Mouse (Mus musculus) limb, embryonic 15.5 days (tissue): ENCODE data around the gene Ddx59. TPM values are rescaled to one million over a fixed set of nuclear protein-coding genes. Genes with fewer than 3 reads are reported as not detected.

ENCODE experiments used
- ATAC-seq: fragments of 200-750 bp; cut with Nextera tagmentation; 2 replicates; pipeline ENCODE4 v1.8.0; 2017; ENCODE audit warnings: low read depth, moderate TSS enrichment; ENCODE audit not compliant: insufficient number of reproducible peaks, low FRiP score, low TSS enrichment
- H3K27ac ChIP-seq: fragments of 300-500 bp; sonication (generic); 2 replicates; pipeline ENCODE4 v1.5.1; 2015; ENCODE audit warnings: moderate library complexity, mild to moderate bottlenecking, inconsistent platforms
- H3K27me3 ChIP-seq: fragments of 300-500 bp; sonication (generic); 2 replicates; pipeline ENCODE4 v1.6.1; 2015; ENCODE audit warnings: inconsistent platforms
- H3K36me3 ChIP-seq: fragments of 300-500 bp; sonication (generic); 2 replicates; pipeline ENCODE4 v1.6.1; 2015; ENCODE audit warnings: inconsistent platforms
- H3K4me1 ChIP-seq: fragments of 300-500 bp; sonication (generic); 2 replicates; pipeline ENCODE4 v1.6.1; 2015; ENCODE audit warnings: inconsistent platforms
- H3K4me2 ChIP-seq: fragments of 300-500 bp; sonication (generic); 2 replicates; pipeline ENCODE4 v1.6.1; 2015; ENCODE audit warnings: mild to moderate bottlenecking, inconsistent platforms
- H3K4me3 ChIP-seq: fragments of 300-500 bp; sonication (generic); 2 replicates; pipeline ENCODE4 v1.5.1; 2015; ENCODE audit warnings: mild to moderate bottlenecking, inconsistent platforms
- H3K9ac ChIP-seq: fragments of 300-500 bp; sonication (generic); 2 replicates; pipeline ENCODE4 v1.6.1; 2015; ENCODE audit warnings: inconsistent platforms
- H3K9me3 ChIP-seq: fragments of 300-500 bp; sonication (generic); 2 replicates; pipeline ENCODE4 v1.6.1; 2016; ENCODE audit warnings: inconsistent platforms
- WGBS: fragments of 180-500 bp; shearing (Covaris S2); methylation state at CpG from one replicate; pipeline ENCODE4 v1.1.7; 2015; 5-methylcytosine and 5-hydroxymethylcytosine counted together
- polyA plus RNA-seq: library from polyadenylated mRNA; unstranded; fragments of >200 nt; fragmentation: Nextera tagmentation; extraction: Ambion mirVana; gene quantifications from 2 replicates; pipeline ENCODE4 v1.2.1, GENCODE M21; 2015

Gene Ddx59
- 18.1 and 18.4 TPM in 2 replicates for polyA plus RNA-seq

DNA sequence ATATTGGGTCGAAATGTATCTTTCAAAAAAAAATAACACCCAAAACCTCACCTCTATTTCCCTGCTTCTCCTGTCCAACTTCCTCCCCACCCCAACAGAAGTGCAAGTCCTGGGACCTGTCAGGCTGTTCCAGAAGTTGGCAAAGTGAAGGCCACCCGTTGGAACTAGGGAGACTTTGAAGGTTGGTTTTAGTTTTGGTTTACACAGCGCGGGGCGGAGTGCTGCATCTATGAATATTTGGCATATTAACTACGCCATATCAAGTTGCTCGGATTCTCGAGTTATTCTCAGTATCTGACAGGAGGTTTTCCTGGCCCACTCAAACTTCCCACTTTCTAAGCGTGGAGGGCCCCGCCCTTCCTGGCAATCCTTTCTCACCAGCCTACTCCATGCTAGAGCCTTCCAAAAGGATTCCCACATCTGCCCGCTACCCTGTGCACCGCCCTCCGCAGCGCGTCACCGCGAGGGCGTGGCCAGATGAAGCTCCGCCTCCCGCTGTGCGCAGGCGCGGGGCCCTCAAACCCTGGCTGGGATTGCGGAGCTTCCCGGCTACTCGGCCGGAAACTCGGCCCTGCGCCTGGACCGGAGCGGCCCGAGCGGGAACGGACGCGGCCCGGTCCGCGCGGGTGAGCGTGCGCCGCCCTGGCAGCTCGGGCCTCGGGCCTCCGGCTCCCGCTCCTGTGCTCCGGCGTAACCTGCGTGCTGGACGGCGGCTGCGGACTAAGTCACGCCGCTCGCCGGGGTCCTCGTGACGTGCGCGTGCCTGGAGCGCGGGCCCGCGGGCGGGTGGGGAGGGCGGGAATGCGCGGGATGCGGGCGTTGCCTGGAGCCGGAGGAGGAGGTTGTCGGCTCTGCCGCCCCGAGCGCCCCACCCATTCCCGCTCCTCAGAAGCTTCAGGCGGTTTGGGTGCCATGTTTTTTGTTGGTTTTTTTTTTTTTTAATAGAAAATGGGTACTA lies at the start of gene Ddx59:
Gene Ddx59 (plus strand): TSS at position 474 of the 958 bp plus-strand sequence.
- H3K4me3 ChIP-seq = peak within 1 kb of the TSS; percentile 69
- H3K27me3 ChIP-seq = no peaks in the 10 kb centered on the region
- H3K4me2 ChIP-seq = peak within 1 kb of the TSS; percentile 51
- H3K9ac ChIP-seq = peak within 1 kb of the TSS; percentile 89
- peak; percentile 99 for ATAC-seq
- peak within 1 kb of the TSS; percentile 99 for H3K27ac ChIP-seq
- H3K9me3 ChIP-seq = no peaks in the 10 kb centered on the region
- peaks cover 6% of the 10 kb centered on the region; the same call in 1 of the 2 replicates for H3K36me3 ChIP-seq
- H3K4me1 ChIP-seq = peaks cover 12% of the 10 kb centered on the region
- 3% methylated on average over 74 of the region's 78 CpGs for WGBS

- H3K4me2 ChIP-seq = no peak overlapping the region
- no peaks in the 10 kb centered on the region for H3K27me3 ChIP-seq
- WGBS = 76% methylated on average over 3 of the region's 3 CpGs
- H3K9me3 ChIP-seq = no peaks in the 10 kb centered on the region
- H3K36me3 ChIP-seq = no peaks in the 10 kb centered on the region
- H3K9ac ChIP-seq = no peak overlapping the region
- ATAC-seq = no peak
- H3K27ac ChIP-seq = no peak overlapping the region
- peaks cover 9% of the 10 kb centered on the region; the same call in 1 of the 2 replicates for H3K4me1 ChIP-seq
- no peak overlapping the region for H3K4me3 ChIP-seq
Observed at GRCm38 (mm10) chr1:136365986-136366385, 49.1 kb upstream of the Ddx59 start.

DNA sequence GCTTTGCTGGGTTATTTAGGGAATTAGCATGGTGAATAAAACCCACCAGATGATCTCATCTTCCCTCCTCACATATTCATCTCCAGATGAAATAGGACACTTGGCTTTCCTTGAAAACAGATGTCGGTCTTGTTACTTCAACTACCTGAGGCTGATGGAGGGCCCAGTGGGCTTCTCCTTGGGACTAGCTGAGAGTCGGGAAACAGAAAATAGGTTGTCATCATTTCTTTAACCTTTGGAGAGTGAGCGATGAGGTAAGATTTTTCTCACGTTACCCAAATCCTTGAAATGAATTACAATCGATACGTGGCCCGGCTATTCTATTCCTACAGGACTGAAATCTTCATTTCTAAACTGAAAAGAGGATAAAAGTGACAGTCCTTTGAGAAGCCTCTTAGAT lies 35.8 kb upstream of the Ddx59 start:
- Histone ChIP-seq H3K36me3 (no peaks in the 10 kb centered on the region), H3K9me3 (no peaks in the 10 kb centered on the region), H3K4me3 (no peak overlapping the region), H3K27me3 (no peaks in the 10 kb centered on the region), H3K4me1 (peaks cover 5% of the 10 kb centered on the region; the same call in 1 of the 2 replicates), H3K9ac (no peak overlapping the region), H3K27ac (no peak overlapping the region), H3K4me2 (no peak overlapping the region)
- WGBS = 86% methylated on average over 7 of the region's 7 CpGs
- no peak for ATAC-seq

DNA sequence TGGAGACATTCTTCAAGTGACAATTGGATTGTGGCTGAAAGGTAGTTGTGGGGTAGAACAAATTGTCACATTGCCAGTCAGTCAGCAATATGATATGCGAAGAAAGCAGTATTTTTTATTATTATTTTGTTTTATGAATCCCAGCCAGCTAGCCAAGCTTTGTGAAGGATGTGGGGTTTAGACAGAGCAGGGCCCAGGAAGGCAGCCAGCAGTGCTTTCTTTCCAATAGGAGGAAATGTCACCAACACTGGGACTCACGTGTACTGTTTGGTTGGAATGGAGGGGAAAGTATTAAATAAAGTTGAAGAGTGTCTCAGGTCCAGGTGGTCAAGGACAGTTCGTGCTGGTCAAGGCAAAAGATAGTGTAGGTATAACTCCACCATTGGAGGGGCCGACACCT lies 34.9 kb upstream of the Ddx59 start:
- H3K9ac ChIP-seq = no peak overlapping the region
- H3K27me3 ChIP-seq = no peaks in the 10 kb centered on the region
- no peak overlapping the region for H3K27ac ChIP-seq
- 78% methylated on average over 4 of the region's 4 CpGs for WGBS
- H3K4me1 ChIP-seq = peaks cover 5% of the 10 kb centered on the region; the same call in 1 of the 2 replicates
- no peaks in the 10 kb centered on the region for H3K9me3 ChIP-seq
- ATAC-seq = no peak
- no peak overlapping the region for H3K4me3 ChIP-seq
- no peak overlapping the region for H3K4me2 ChIP-seq
- H3K36me3 ChIP-seq = no peaks in the 10 kb centered on the region

DNA sequence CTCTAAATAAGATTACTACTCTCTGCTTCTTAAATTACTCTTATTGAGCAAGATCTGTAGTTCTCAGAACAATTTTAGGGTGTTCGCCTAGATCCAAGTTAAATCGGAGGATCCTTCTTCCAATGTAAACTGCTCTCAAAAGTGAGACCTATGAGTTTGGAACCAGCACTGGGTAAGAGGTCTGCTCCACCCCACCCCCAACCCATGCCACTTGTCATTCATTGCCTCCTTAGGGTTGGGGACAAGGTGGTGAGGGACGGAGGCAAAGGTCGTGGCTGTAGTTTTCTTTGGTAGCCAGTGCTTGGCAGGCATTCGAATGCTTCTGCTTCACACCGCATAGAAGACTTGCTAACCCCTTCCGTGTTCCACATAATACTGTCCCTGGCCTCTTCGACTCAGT lies 34.5 kb upstream of the Ddx59 start:
- no peak for ATAC-seq
- 88% methylated on average over 8 of the region's 8 CpGs for WGBS
- H3K9me3 ChIP-seq = no peaks in the 10 kb centered on the region
- no peak overlapping the region; the same call in 1 of the 2 replicates for H3K27ac ChIP-seq
- H3K4me1 ChIP-seq = peaks cover 5% of the 10 kb centered on the region; the same call in 1 of the 2 replicates
- no peak overlapping the region for H3K9ac ChIP-seq
- H3K36me3 ChIP-seq = no peaks in the 10 kb centered on the region
- no peaks in the 10 kb centered on the region for H3K27me3 ChIP-seq
- no peak overlapping the region for H3K4me3 ChIP-seq
- no peak overlapping the region for H3K4me2 ChIP-seq

DNA sequence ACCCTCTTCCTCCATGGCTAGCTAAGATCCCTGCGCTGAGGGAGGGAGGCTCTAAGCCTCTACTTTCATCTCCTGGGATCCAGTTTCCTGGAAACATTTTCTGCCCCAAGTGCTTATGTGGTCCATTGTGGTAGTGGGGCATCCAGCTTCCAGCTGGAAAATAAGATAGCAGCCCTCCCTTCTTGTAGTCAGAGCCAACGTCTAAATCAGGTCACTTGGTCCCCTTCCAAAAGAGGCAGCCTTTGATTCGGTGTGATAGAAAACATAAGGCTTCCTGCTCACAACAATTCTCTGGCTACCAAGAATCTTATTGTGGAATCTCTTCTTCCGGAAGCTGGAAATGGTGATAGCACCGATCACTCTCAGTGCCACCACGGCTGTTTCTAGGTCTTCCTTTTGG lies 33.9 kb upstream of the Ddx59 start:
- H3K4me3 ChIP-seq = no peak overlapping the region
- 59% methylated on average over 6 of the region's 6 CpGs for WGBS
- H3K27me3 ChIP-seq = no peaks in the 10 kb centered on the region
- no peaks in the 10 kb centered on the region for H3K36me3 ChIP-seq
- H3K4me2 ChIP-seq = no peak overlapping the region
- no peaks in the 10 kb centered on the region for H3K9me3 ChIP-seq
- no peak overlapping the region for H3K9ac ChIP-seq
- ATAC-seq = no peak
- H3K27ac ChIP-seq = no peak overlapping the region; the same call in 1 of the 2 replicates
- peaks cover 7% of the 10 kb centered on the region; the same call in 1 of the 2 replicates for H3K4me1 ChIP-seq

GRCm38 (mm10) chr1:136381583-136381982 lies 33.5 kb upstream of the Ddx59 start:
- H3K9me3 ChIP-seq = no peaks in the 10 kb centered on the region
- 65% methylated on average over 5 of the region's 5 CpGs for WGBS
- ATAC-seq = no peak
- no peak overlapping the region for H3K27ac ChIP-seq
- no peaks in the 10 kb centered on the region for H3K36me3 ChIP-seq
- no peak overlapping the region for H3K4me2 ChIP-seq
- no peak overlapping the region for H3K4me3 ChIP-seq
- H3K27me3 ChIP-seq = no peaks in the 10 kb centered on the region
- H3K4me1 ChIP-seq = peaks cover 8% of the 10 kb centered on the region; the same call in 1 of the 2 replicates
- H3K9ac ChIP-seq = no peak overlapping the region

GRCm38 (mm10) chr1:136386914-136387313 lies 28.2 kb upstream of the Ddx59 start:
- Histone ChIP-seq H3K27ac (no peak overlapping the region), H3K27me3 (no peaks in the 10 kb centered on the region), H3K4me3 (no peak overlapping the region), H3K36me3 (no peaks in the 10 kb centered on the region), H3K9ac (no peak overlapping the region), H3K9me3 (no peaks in the 10 kb centered on the region), H3K4me1 (0 out of 2 replicates have a peak, but pooled peaks cover 5% of the 10 kb centered on the region), H3K4me2 (no peak overlapping the region)
- peak; percentile 58; the same call in 1 of the 2 replicates for ATAC-seq
- WGBS = 19% methylated on average over 5 of the region's 6 CpGs

DNA sequence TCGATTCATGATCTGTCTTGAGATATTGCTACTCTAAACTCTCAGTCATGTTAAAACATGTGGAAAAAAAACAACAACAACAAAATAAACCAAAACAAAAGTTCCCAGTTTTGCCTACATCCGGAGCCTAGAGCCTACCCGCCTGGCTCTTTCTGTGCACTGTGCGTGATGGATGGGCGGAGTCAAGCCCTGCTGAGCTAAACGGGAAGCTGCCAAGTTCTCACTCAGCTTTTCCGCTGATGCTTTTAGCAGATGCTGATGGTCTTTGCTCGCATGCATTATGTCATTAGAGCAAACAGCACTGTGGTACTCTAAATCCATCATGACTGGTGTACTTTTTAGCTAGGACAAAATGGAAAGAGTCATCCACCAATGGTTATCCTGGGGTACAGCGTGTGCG lies 20.6 kb upstream of the Ddx59 start:
- 34% methylated on average over 10 of the region's 10 CpGs for WGBS
- no peaks in the 10 kb centered on the region for H3K9me3 ChIP-seq
- no peaks in the 10 kb centered on the region for H3K4me1 ChIP-seq
- H3K27me3 ChIP-seq = no peaks in the 10 kb centered on the region
- H3K36me3 ChIP-seq = no peaks in the 10 kb centered on the region
- no peak overlapping the region; the same call in 1 of the 2 replicates for H3K27ac ChIP-seq
- H3K4me3 ChIP-seq = no peak overlapping the region
- no peak for ATAC-seq
- H3K9ac ChIP-seq = no peak overlapping the region
- H3K4me2 ChIP-seq = no peak overlapping the region

GRCm38 (mm10) chr1:136395073-136395472 lies 20.0 kb upstream of the Ddx59 start:
- no peak for ATAC-seq
- no peaks in the 10 kb centered on the region for H3K27me3 ChIP-seq
- no peaks in the 10 kb centered on the region for H3K4me1 ChIP-seq
- WGBS = 37% methylated on average over 5 of the region's 5 CpGs
- no peak overlapping the region for H3K4me2 ChIP-seq
- no peaks in the 10 kb centered on the region for H3K36me3 ChIP-seq
- H3K9ac ChIP-seq = no peak overlapping the region
- H3K4me3 ChIP-seq = no peak overlapping the region
- no peaks in the 10 kb centered on the region for H3K9me3 ChIP-seq
- H3K27ac ChIP-seq = no peak overlapping the region

DNA sequence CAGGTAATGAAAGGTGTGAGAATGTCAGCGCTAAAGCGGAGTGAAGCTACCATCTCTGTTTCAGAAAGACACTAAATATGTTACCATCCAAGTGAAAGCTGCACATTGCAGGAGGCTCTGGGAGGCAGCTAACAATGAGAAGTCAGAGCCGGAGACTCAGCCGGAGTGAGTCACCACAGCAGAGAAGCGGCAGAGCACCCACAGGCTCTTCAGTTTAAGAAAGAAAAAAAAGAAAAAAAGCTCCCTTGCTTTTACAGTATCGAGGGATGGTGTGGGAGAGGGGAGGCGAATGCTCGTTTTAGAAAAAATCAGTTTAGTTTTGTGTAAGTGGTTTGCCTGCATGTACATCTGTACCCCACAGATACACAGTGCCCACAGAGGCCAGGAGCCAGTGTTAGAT lies 13.8 kb upstream of the Ddx59 start:
- H3K36me3 ChIP-seq = no peaks in the 10 kb centered on the region
- ATAC-seq = no peak
- no peaks in the 10 kb centered on the region for H3K4me1 ChIP-seq
- no peak overlapping the region for H3K4me3 ChIP-seq
- H3K27me3 ChIP-seq = no peaks in the 10 kb centered on the region
- no peak overlapping the region for H3K4me2 ChIP-seq
- H3K27ac ChIP-seq = no peak overlapping the region
- no peaks in the 10 kb centered on the region for H3K9me3 ChIP-seq
- 67% methylated on average over 8 of the region's 8 CpGs for WGBS
- H3K9ac ChIP-seq = no peak overlapping the region

DNA sequence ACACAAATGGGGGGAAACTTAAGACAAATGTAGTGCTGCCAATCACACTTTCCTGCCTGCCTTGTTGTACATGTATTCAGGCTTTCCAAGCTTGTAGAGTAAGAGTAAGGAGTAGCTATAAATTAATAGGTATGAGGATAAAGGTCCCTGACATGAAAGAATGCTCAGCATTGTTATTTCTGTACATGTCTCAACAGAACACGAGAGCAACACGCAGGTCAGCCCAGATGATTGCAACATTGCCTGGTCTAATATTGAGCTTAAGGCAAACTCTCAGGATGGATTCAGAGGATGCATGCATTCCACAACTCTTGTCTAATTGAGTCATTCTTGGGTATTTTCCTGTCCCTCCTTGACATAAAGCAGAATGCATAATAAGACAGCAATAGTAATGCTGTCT lies 5.4 kb upstream of the Ddx59 start:
- Histone ChIP-seq H3K4me3 (no peak overlapping the region), H3K4me2 (no peak overlapping the region), H3K27me3 (no peaks in the 10 kb centered on the region), H3K4me1 (peaks cover under 1% of the 10 kb centered on the region; the same call in 1 of the 2 replicates), H3K27ac (no peak overlapping the region), H3K9ac (no peak overlapping the region), H3K36me3 (no peaks in the 10 kb centered on the region), H3K9me3 (no peaks in the 10 kb centered on the region)
- ATAC-seq = no peak
- 73% methylated on average over 2 of the region's 2 CpGs for WGBS
